Comparison of ENCODE assay signal across 8 mouse cellular contexts in genomic region chr12:21111476-21112452, GRCm38 (mm10).
DNase-seq lines count a peak whose midpoint lies in the region; ATAC-seq lines count a peak whose summit lies in the region.

No protein-coding gene starts in this region.

- intact Hi-C loops in left cerebral cortex, postnatal 14 days (cut with DNase I) = loop anchor here (2.0 to 5.0 kb wide), 4 partner anchors 41 to 153 kb away; no protein-coding TSS in a partner anchor

- ATAC-seq in megakaryocyte progenitor cell, adult 5-6 weeks (replicated peaks; ENCODE audit: poor library complexity) = peak; percentile 97

- peak; percentile 85 to 88 for DNase-seq in adrenal gland, adult 18-20 months (ENCODE audit: low spot score in 2 of 2)
- DNase-seq in embryo, embryonic 10 days (ENCODE audit: low spot score) = peak; percentile 90
- DNase-seq in gastrocnemius, postnatal 10 days = peak; percentile 83
- peak; percentile 86 for DNase-seq in induced T-regulatory cell, adult 2 months (ENCODE audit: low read depth)
- DNase-seq in left cerebral cortex, postnatal 14 days (ENCODE audit: low spot score in 2 of 2) = peak; percentile 54 to 78
- peak; percentile 76 for DNase-seq in right cerebral cortex, postnatal 14 days
- DNase-seq in urinary bladder, postnatal 25 days (ENCODE audit: low spot score) = peak; percentile 80

Comparison
In these comparisons a context has a peak if more than half of its experiments do, and no peak if none do; other contexts are left out.
1. Peak in every context shown above with its lines: DNase-seq and ATAC-seq.